Mouse (Mus musculus) forebrain, embryonic 13.5 days (tissue): ENCODE results near the gene Mgam. TPM values are rescaled to one million over a fixed set of nuclear protein-coding genes. Genes with fewer than 3 reads are reported as not detected.
A peak's percentile ranks its signal among the peaks of the same experiment; 100 is the strongest.
"Not testable (repeated sequence)": the region's sequence is repeated elsewhere in the genome, so short reads cannot be mapped to it uniquely, and the experiment has no call there.

ENCODE experiments used
- ATAC-seq: fragments of 200-750 bp; cut with Nextera tagmentation; 2 replicates; pipeline ENCODE4 v1.8.0; 2017
- H3K27ac ChIP-seq: fragments of 300-500 bp; sonication (generic); 2 replicates; pipeline ENCODE4 v1.5.1; 2015; ENCODE audit warnings: inconsistent platforms, mild to moderate bottlenecking, moderate library complexity
- H3K27me3 ChIP-seq: fragments of 300-500 bp; sonication (generic); 2 replicates; pipeline ENCODE4 v1.6.1; 2015; ENCODE audit warnings: mild to moderate bottlenecking, inconsistent platforms
- H3K36me3 ChIP-seq: fragments of 300-500 bp; sonication (generic); 2 replicates; pipeline ENCODE4 v1.6.1; 2015; ENCODE audit warnings: mild to moderate bottlenecking, inconsistent platforms; ENCODE audit not compliant: poor library complexity, severe bottlenecking
- H3K4me1 ChIP-seq: fragments of 300-500 bp; sonication (generic); 2 replicates; pipeline ENCODE4 v1.6.1; 2015; ENCODE audit warnings: inconsistent platforms
- H3K4me2 ChIP-seq: fragments of 300-500 bp; sonication (generic); 2 replicates; pipeline ENCODE4 v1.6.1; 2015; ENCODE audit warnings: inconsistent platforms, mild to moderate bottlenecking, moderate library complexity
- H3K4me3 ChIP-seq: fragments of 300-500 bp; sonication (generic); 2 replicates; pipeline ENCODE4 v1.5.1; 2015; ENCODE audit warnings: mild to moderate bottlenecking, inconsistent platforms
- H3K9ac ChIP-seq: fragments of 300-500 bp; sonication (generic); 2 replicates; pipeline ENCODE4 v1.6.1; 2015; ENCODE audit warnings: mild to moderate bottlenecking, inconsistent platforms
- H3K9me3 ChIP-seq: fragments of 300-500 bp; sonication (generic); replicated peaks from 2 replicates; pipeline ENCODE4 v1.6.1; 2016; ENCODE audit warnings: inconsistent platforms
- WGBS: fragments of 180-500 bp; shearing (Covaris S2); methylation state at CpG from one replicate; pipeline ENCODE4 v1.1.7; 2015; 5-methylcytosine and 5-hydroxymethylcytosine counted together
- polyA plus RNA-seq: library from polyadenylated mRNA; unstranded; fragments of >200 nt; fragmentation: Nextera tagmentation; extraction: Ambion mirVana; gene quantifications from 2 replicates; pipeline ENCODE4 v1.2.1, GENCODE M21; 2015

The Mgam gene
- polyA plus RNA-seq, 1 experiment from 2014 or later: 0.06 TPM

DNA sequence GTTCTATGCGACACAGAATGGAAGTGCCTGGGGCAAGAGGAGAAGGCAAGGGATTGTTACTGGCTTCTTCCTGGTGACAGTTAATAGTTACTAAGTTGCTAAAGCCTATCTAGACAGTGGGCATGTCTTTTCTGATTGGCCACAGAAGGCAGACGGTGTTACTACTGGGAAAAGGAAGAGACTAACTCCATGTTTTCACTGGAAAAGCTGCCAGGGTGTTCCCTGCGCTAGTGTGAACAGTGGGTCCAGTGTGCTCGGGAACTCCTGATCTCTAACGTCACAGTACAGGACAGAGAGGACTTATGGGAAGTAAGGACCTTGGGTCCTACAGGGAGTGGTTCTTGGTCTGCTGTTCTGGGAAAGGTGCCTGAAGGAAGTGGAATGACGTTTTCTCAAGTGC, 6.9 kb downstream of the Mgam start:
- no peak overlapping the region for H3K4me3 ChIP-seq
- 83% methylated on average over 6 of the region's 6 CpGs for WGBS
- H3K4me1 ChIP-seq: 0 out of 2 replicates have a peak, but pooled peaks cover 4% of the 10 kb centered on the region
- H3K9ac ChIP-seq: no peak overlapping the region
- H3K27ac ChIP-seq: no peak overlapping the region
- ATAC-seq: no peak
- no peaks in the 10 kb centered on the region for H3K9me3 ChIP-seq
- H3K4me2 ChIP-seq: no peak overlapping the region
- H3K27me3 ChIP-seq: no peaks in the 10 kb centered on the region
- no peaks in the 10 kb centered on the region for H3K36me3 ChIP-seq

DNA sequence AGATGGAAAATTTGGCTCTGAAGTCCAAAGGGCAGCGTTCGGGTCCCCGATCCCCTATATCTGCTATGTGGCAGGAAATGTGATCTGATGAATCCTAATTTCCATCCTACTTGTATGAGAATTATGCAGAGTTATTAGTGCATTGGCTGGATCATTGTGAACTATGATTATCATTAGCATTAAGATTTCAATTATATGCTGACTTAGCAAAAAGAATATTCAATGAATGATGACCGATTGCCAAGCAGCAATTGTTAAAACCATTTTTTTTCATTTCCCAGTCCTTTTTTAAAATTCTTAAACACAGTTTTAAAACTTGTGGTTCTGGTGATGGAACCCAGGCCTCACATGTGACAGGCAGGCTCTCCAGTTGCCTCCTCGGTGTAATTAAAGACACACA, 9.1 kb downstream of the Mgam start:
- Histone ChIP-seq H3K27ac (no peak overlapping the region), H3K4me1 (0 out of 2 replicates have a peak, but pooled peaks cover 4% of the 10 kb centered on the region), H3K27me3 (no peaks in the 10 kb centered on the region), H3K4me3 (no peak overlapping the region), H3K4me2 (no peak overlapping the region), H3K9ac (no peak overlapping the region), H3K36me3 (no peaks in the 10 kb centered on the region), H3K9me3 (no peaks in the 10 kb centered on the region)
- ATAC-seq: no peak
- 95% methylated on average over 5 of the region's 5 CpGs for WGBS

DNA sequence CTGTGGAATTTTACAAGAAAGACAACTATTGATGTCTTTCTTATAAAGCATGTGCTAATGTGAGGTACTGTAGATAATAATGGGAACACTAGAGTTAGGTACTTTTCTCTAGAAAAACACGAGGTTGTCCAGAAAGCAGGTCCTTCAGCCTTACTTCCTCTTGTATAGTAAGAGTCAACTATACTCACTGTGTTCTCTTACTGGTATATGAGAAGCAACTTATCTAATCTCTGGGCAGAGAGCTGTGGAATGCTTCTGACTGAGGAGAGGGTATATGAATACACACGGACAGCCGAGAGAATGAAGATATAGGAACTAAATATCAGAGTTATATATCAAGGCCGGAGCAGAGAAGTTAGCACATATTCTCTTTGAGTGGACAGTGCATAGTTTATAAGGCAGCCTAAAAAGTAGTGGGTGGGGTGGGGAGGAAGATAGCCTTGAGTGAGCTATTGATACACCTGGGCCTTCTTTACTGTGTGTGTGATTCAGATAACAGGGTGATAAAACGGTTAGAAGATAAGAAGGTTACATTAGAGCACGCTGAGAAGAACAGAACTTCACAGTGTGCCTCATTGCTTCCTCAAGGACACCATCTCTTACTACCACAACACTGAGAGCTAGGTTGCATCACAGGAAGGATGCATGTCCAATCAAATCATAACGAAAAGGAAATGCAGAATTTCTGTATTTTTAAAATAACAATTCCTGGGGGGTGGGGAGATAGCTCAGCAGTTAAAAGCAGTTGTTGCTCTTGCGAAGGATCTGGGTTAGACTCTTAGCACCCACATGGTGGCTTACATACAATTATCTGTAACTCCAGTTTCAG, 12.3 kb downstream of the Mgam start:
- Histone ChIP-seq H3K4me1 (no peaks in the 10 kb centered on the region), H3K27ac (no peak overlapping the region), H3K27me3 (no peaks in the 10 kb centered on the region), H3K4me3 (no peak overlapping the region), H3K36me3 (no peaks in the 10 kb centered on the region), H3K4me2 (no peak overlapping the region), H3K9ac (no peak overlapping the region), H3K9me3 (no peaks in the 10 kb centered on the region)
- ATAC-seq: no peak
- WGBS: 91% methylated on average over 8 of the region's 8 CpGs

DNA sequence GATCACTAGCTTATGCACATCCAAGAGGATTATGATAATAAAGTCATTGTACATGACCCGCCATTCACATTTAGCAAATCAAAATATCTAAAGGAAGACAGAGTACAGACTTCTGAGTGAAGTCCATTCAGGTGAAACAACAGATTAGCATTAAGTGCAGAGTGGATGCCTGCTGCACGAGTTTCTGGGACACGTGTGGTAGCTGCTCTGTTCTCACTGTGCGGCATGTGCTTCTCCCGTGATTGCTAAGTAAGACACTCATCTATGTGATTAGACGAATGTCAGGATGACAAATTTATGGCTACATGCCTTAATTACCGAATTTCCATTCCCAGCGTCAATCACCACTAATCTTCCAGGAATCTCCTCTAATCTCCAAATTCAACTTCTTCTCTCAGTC, 17.1 kb downstream of the Mgam start:
- no peaks in the 10 kb centered on the region for H3K27me3 ChIP-seq
- H3K4me2 ChIP-seq: no peak overlapping the region
- no peaks in the 10 kb centered on the region for H3K9me3 ChIP-seq
- H3K4me1 ChIP-seq: no peaks in the 10 kb centered on the region
- no peak for ATAC-seq
- no peak overlapping the region for H3K27ac ChIP-seq
- H3K9ac ChIP-seq: no peak overlapping the region
- no peak overlapping the region for H3K4me3 ChIP-seq
- no peaks in the 10 kb centered on the region for H3K36me3 ChIP-seq
- whole genome bisulfite sequencing: 67% methylated on average over 8 of the region's 8 CpGs

DNA sequence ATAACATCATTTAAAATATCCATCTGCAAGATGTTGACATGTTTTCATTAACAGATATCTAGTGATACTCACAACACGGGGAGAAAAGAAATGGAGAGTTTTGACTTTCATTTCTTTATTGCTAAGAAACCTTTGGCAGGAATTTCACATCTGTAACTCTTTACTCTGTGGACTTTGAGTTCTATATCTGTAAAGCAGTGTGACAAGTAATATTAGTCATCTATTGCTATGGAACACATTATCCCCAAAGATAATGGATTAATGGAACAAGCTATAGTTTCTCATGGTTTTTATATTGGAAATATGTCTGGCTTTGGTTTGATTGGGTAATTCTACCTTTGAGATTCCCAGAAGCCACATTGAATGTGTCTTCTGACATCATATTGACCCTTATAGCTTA, 22.3 kb downstream of the Mgam start:
- Histone ChIP-seq H3K4me2 (no peak overlapping the region), H3K4me3 (no peak overlapping the region), H3K27ac (no peak overlapping the region), H3K36me3 (no peaks in the 10 kb centered on the region), H3K4me1 (no peaks in the 10 kb centered on the region), H3K27me3 (no peaks in the 10 kb centered on the region), H3K9me3 (no peaks in the 10 kb centered on the region), H3K9ac (no peak overlapping the region)
- WGBS: 84% methylated on average over 1 of the region's 1 CpGs
- ATAC-seq: no peak

DNA sequence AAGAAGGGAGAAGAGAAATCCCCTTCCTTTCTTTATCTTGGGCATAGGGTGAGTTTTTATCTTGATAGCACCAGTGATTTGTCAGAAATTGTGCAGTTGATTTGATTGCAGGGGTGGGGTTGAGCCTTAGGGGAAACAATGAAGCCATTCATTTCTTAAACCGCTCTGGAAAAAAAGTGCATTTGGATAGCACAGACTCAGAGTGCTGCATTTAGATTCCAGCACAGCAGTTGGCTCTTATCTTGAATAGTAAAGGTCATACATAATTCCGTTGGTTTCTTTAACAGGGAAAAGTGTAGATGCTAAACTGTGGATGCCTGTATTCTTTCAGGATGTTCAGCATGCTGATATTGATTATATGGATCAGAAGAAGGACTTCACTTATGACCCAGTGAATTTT, 32.3 kb downstream of the Mgam start:
- Histone ChIP-seq H3K9me3 (no peaks in the 10 kb centered on the region), H3K4me2 (no peak overlapping the region), H3K4me1 (0 out of 2 replicates have a peak, but pooled peaks cover 4% of the 10 kb centered on the region), H3K36me3 (no peaks in the 10 kb centered on the region), H3K4me3 (no peak overlapping the region), H3K27me3 (no peaks in the 10 kb centered on the region), H3K9ac (no peak overlapping the region), H3K27ac (no peak overlapping the region)
- no peak for ATAC-seq
- 6% methylated on average over 2 of the region's 2 CpGs for WGBS

DNA sequence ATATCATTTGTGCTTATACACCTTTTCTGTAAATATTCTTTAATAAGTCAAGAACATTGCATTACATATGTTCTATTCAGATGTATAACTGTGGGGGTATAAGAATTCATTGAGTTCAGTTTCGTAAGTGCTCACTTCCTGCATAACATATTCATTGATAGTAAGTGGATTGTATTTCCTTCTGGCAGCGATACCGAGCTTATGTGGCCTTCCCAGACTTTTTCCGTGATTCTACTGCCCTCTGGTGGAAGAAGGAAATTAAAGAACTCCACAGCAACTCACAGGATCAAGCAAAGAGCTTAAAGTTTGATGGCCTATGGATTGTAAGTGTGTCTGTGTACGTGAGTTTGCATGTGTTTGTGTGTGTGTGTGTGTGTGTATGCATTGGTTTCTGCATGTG, 60.5 kb downstream of the Mgam start:
- WGBS: 11% methylated on average over 5 of the region's 5 CpGs
- ATAC-seq: peak; percentile 75
- Histone ChIP-seq H3K36me3 (no peaks in the 10 kb centered on the region), H3K27ac (no peak overlapping the region), H3K9me3 (no peaks in the 10 kb centered on the region), H3K4me3 (no peak overlapping the region), H3K4me2 (no peak overlapping the region), H3K9ac (no peak overlapping the region), H3K4me1 (no peaks in the 10 kb centered on the region), H3K27me3 (no peaks in the 10 kb centered on the region)

DNA sequence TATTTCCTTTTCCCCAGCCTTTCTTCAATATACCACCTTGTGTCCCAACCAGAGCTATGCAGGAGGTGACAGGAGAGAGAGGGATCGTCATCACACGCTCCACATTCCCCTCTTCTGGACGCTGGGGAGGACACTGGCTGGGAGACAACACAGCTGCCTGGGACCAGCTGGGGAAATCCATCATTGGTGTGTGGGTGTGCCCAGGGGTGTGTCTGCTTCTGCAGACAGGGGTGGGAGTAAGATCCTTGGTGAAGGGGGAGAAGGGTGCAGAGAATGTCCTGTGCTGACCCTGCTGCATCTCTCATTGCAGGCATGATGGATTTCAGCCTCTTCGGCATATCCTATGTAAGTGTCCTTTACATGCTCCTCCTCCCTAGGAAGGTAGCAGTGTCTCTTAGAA, 63.4 kb downstream of the Mgam start:
- WGBS: 53% methylated on average over 3 of the region's 4 CpGs
- H3K9ac ChIP-seq, H3K4me3 ChIP-seq, H3K27ac ChIP-seq, H3K4me2 ChIP-seq, ATAC-seq, H3K9me3 ChIP-seq, H3K36me3 ChIP-seq, H3K4me1 ChIP-seq, H3K27me3 ChIP-seq: not testable (repeated sequence)

DNA sequence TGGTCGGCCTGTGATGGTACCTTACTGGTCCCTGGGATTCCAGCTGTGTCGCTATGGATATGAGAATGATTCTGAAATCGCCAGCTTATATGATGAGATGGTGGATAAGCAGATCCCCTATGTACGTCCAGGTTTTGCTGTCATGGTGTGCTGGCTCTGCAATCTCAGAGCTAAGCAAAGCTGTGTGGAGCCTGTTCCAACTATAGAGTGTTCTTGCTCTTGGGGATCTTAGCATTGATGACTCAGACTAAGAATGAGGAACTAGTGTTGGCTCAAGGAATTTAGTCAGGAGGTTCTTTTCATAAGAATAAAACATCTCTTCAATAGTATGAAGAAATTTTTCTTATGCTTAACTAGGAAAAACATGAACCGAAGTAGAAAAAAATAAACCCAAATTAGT, 84.9 kb downstream of the Mgam start:
- WGBS: 86% methylated on average over 5 of the region's 5 CpGs

DNA sequence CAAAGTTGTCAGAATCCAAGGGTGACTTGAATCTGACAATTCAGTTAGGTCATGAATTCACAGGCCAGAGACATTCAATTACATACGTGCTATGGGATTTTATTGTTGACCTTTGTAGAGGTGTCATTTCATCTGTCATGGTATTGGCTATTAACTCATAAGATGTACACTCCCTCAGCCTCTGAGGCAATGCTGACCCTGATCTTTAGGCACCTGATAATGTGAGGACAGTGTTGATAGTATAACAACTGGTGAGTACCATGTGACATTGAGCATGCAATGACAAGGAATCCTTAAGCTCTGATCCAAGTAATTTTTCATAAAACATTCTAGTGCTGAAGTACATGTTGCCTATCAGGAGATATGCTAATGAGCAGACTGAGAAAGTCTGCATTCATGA, 87.1 kb downstream of the Mgam start:
- H3K27me3 ChIP-seq: no peaks in the 10 kb centered on the region
- no peak overlapping the region for H3K4me3 ChIP-seq
- H3K4me2 ChIP-seq: no peak overlapping the region
- no peak overlapping the region for H3K27ac ChIP-seq
- WGBS: 88% methylated on average over 1 of the region's 1 CpGs
- no peaks in the 10 kb centered on the region for H3K36me3 ChIP-seq
- H3K9ac ChIP-seq: no peak overlapping the region
- no peaks in the 10 kb centered on the region for H3K4me1 ChIP-seq
- ATAC-seq: no peak
- no peaks in the 10 kb centered on the region for H3K9me3 ChIP-seq

More for the DNA sequence above, 84.9 kb downstream of the Mgam start:
- H3K4me2 ChIP-seq, H3K9ac ChIP-seq, H3K9me3 ChIP-seq, H3K27me3 ChIP-seq, H3K4me3 ChIP-seq, H3K4me1 ChIP-seq, H3K27ac ChIP-seq, H3K36me3 ChIP-seq, ATAC-seq: not testable (repeated sequence)

DNA sequence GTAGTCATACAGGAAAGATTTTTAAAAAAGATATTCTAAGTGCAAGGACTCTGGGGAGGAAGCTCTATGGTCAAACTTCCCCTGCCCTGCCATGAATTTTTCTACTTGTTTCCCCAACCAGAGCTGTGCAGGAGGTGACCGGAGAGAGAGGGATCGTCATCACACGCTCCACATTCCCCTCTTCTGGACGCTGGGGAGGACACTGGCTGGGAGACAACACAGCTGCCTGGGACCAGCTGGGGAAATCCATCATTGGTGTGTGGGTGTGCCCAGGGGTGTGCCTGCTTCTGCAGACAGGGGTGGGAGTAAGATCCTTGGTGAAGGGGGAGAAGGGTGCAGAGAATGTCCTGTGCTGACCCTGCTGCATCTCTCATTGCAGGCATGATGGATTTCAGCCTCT, 99.9 kb downstream of the Mgam start:
- H3K4me1 ChIP-seq, H3K36me3 ChIP-seq, H3K9ac ChIP-seq, ATAC-seq, H3K4me2 ChIP-seq, H3K27ac ChIP-seq, H3K9me3 ChIP-seq, H3K27me3 ChIP-seq, H3K4me3 ChIP-seq: not testable (repeated sequence)
- WGBS: 87% methylated on average over 4 of the region's 4 CpGs

DNA sequence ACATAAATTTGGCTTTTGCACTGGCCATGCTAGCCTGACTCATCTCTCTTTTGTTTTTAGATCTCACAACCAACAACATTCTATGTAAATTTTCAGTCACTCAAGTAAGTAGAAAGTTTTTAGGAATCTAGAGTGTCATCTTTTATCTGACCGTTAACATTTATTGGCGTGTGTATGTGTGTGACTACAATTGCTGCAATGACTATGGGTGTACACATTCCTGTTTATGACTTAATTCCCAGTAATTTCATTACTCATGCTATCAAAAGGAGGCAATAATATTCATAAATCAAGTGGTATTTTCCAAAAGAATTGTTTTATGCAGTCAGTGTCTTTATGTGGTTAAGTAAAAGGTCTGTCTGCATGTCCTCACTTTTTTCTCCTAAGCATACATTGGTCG, 110.9 kb downstream of the Mgam start:
- Histone ChIP-seq H3K4me3 (no peak overlapping the region), H3K27me3 (no peaks in the 10 kb centered on the region), H3K4me1 (no peaks in the 10 kb centered on the region), H3K36me3 (no peaks in the 10 kb centered on the region), H3K9me3 (no peaks in the 10 kb centered on the region), H3K9ac (no peak overlapping the region), H3K4me2 (no peak overlapping the region), H3K27ac (no peak overlapping the region)
- ATAC-seq: no peak
- WGBS: 90% methylated on average over 3 of the region's 3 CpGs

DNA sequence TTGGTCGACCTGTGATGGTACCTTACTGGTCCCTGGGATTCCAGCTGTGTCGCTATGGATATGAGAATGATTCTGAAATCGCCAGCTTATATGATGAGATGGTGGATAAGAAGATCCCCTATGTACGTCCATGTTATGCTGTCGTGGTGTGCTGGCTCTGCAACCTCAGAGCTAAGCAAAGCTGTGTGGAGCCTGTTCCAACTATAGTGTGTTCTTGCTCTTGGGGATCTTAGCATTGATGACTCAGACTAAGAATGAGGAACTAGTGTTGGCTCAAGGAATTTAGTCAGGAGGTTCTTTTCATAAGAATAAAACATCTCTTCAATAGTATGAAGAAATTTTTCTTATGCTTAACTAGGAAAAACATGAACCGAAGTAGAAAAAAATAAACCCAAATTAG, 120.4 kb downstream of the Mgam start:
- H3K4me1 ChIP-seq, H3K9ac ChIP-seq, H3K27ac ChIP-seq, ATAC-seq, H3K36me3 ChIP-seq, H3K9me3 ChIP-seq, H3K27me3 ChIP-seq, H3K4me2 ChIP-seq, H3K4me3 ChIP-seq: not testable (repeated sequence)
- 82% methylated on average over 6 of the region's 6 CpGs for WGBS
